Comparison of ENCODE assay signal across 9 mouse cellular contexts in genomic region chr8:94954368-94954737, GRCm38 (mm10). TPM values are rescaled to one million over a fixed set of nuclear protein-coding genes. Genes with fewer than 3 reads are reported as not detected.
DNase-seq lines count a peak whose midpoint lies in the region; ATAC-seq and TF ChIP-seq lines count a peak whose summit lies in the region.
"Had no signal": no experiment of that assay in that cellular context is flagged by ENCODE, and none has a peak within 500 bp of the region (broad histone marks: within the 10 kb centered on the region; RNA-seq: fewer than 3 reads in every experiment).

No protein-coding gene starts in this region.

- H3K27me3 ChIP-seq in hindbrain, embryonic 15.5 days = no peaks in the 10 kb centered on the region
- no peaks in the 10 kb centered on the region for H3K27me3 ChIP-seq in hindbrain, embryonic 12.5 days

- peaks cover 14% of the 10 kb centered on the region; the same call in 1 of the 2 replicates for H3K4me1 ChIP-seq in hindbrain, embryonic 15.5 days (replicated peaks)
- H3K4me1 ChIP-seq in hindbrain, embryonic 12.5 days = no peaks in the 10 kb centered on the region
- H3K4me1 ChIP-seq in lung, adult 2 months (ENCODE audit: control insufficient read depth, insufficient read depth, low read length) = 0 out of 2 replicates have a peak, but pooled peaks cover 3% of the 10 kb centered on the region

- intact Hi-C loops in gastrocnemius, postnatal 14 days (cut with DNase I; ENCODE audit: low total_unique reads) = no loop called here

- 58% methylated on average over 7 of the region's 7 CpGs for WGBS in hindbrain, embryonic 15.5 days
- 86% methylated on average over 7 of the region's 7 CpGs for WGBS in hindbrain, embryonic 12.5 days
- WGBS in lung, adult 2 months = 36% methylated on average over 7 of the region's 7 CpGs

- DNase-seq in 3134 (ENCODE audit: extremely low read depth, insufficient read length, low spot score) (peak; percentile 24), MN1 (ENCODE audit: low spot score) (peak; percentile 82)
- DNase-seq in lung, adult 2 months = peak; percentile 34
- no peak for DNase-seq in gastrocnemius, postnatal 14 days
- no peak for DNase-seq in layer of hippocampus, adult 11-12 months (ENCODE audit: low spot score)
- DNase-seq: cerebellum, adult 2 months had no signal

- no peak for TF ChIP-seq POLR2A in lung, adult 2 months (IDR thresholded peaks at IDR 0.05; ENCODE audit: borderline replicate concordance, extremely low read depth, low read depth, low read length)

- no peak overlapping the region for H3K4me2 ChIP-seq in hindbrain, embryonic 15.5 days
- no peak overlapping the region for H3K4me2 ChIP-seq in hindbrain, embryonic 12.5 days (replicated peaks)

- no peaks in the 10 kb centered on the region for H3K9me3 ChIP-seq in hindbrain, embryonic 15.5 days
- H3K9me3 ChIP-seq in hindbrain, embryonic 12.5 days (replicated peaks) = no peaks in the 10 kb centered on the region

- 0 out of 2 replicates have a peak, but pooled peaks have one; percentile 19 for ATAC-seq in hindbrain, embryonic 15.5 days (ENCODE audit: low FRiP score, low read depth)
- no peak for ATAC-seq in hindbrain, embryonic 12.5 days (ENCODE audit: low FRiP score)

- H3K36me3 ChIP-seq in hindbrain, embryonic 15.5 days = no peaks in the 10 kb centered on the region
- no peaks in the 10 kb centered on the region for H3K36me3 ChIP-seq in hindbrain, embryonic 12.5 days

- TF ChIP-seq CTCF in lung, adult 2 months (IDR thresholded peaks at IDR 0.05; ENCODE audit: insufficient read depth, low read length) = no peak

- no peak overlapping the region for H3K9ac ChIP-seq in hindbrain, embryonic 15.5 days
- H3K9ac ChIP-seq in hindbrain, embryonic 12.5 days = no peak overlapping the region

- H3K27ac ChIP-seq in hindbrain, embryonic 15.5 days (replicated peaks) = no peak overlapping the region
- H3K27ac ChIP-seq in hindbrain, embryonic 12.5 days = no peak overlapping the region

- no peak overlapping the region for H3K4me3 ChIP-seq in hindbrain, embryonic 15.5 days
- no peak overlapping the region for H3K4me3 ChIP-seq in hindbrain, embryonic 12.5 days
- no peak overlapping the region for H3K4me3 ChIP-seq in lung, adult 2 months (replicated peaks; ENCODE audit: extremely low read depth, low read depth, low read length)

RNA-seq across cellular contexts. Expression of gene Adgrg1, which starts 20.2 kb away (rescaled TPM):
- polyA plus RNA-seq in hindbrain, embryonic 15.5 days (2015; fragmentation: Nextera tagmentation; extraction: Ambion mirVana) = 116 and 122 TPM in 2 replicates
- 187 and 194 TPM in 2 replicates for polyA plus RNA-seq in hindbrain, embryonic 12.5 days (2016; fragmentation: Nextera tagmentation; extraction: Ambion mirVana)
- 192 and 233 TPM in 2 replicates for polyA plus RNA-seq in lung, adult 2 months (2012; rRNA removed)
- 10 to 100 TPM; 21.4 to 38.2 TPM for total RNA-seq in gastrocnemius, postnatal 14 days (2021)

RNA-seq across cellular contexts. Expression of gene Adgrg5, which starts 30.9 kb away (rescaled TPM):
- polyA plus RNA-seq in hindbrain, embryonic 15.5 days (2015; fragmentation: Nextera tagmentation; extraction: Ambion mirVana) = 0.17 and 0.25 TPM in 2 replicates
- 0.12 TPM in 1 of 2 replicates, not detected in the other for polyA plus RNA-seq in hindbrain, embryonic 12.5 days (2016; fragmentation: Nextera tagmentation; extraction: Ambion mirVana)
- 4.8 and 5.3 TPM in 2 replicates for polyA plus RNA-seq in lung, adult 2 months (2012; rRNA removed)
- total RNA-seq in gastrocnemius, postnatal 14 days (2021) = not detected
- polyA plus RNA-seq: limb, embryonic 11.5 days had no signal

RNA-seq across cellular contexts. Expression of gene Ccdc102a, which starts 36.5 kb away (rescaled TPM):
- polyA plus RNA-seq in hindbrain, embryonic 15.5 days (2015; fragmentation: Nextera tagmentation; extraction: Ambion mirVana) = 6.6 and 7.6 TPM in 2 replicates
- 30.8 and 30.9 TPM in 2 replicates for polyA plus RNA-seq in hindbrain, embryonic 12.5 days (2016; fragmentation: Nextera tagmentation; extraction: Ambion mirVana)
- polyA plus RNA-seq in lung, adult 2 months (2012; rRNA removed) = 19.0 and 21.2 TPM in 2 replicates
- total RNA-seq in gastrocnemius, postnatal 14 days (2021) = 10 to 100 TPM in 1 of 2 experiments, 1 to 10 TPM in 1; 7.1 to 10.9 TPM

Comparison
In these comparisons a context has a peak if more than half of its experiments do, and no peak if none do; other contexts are left out.
1. DNase-seq: peak in 3134 (single experiment), MN1 (single experiment) and lung, adult 2 months (single experiment); none in gastrocnemius, postnatal 14 days (single experiment) and layer of hippocampus, adult 11-12 months (single experiment).